Mouse (Mus musculus) kidney, adult 2 months (tissue): Measurements from ENCODE around the gene Cpd.

Experiments
- CTCF ChIP-seq: fragments of 200-500 bp; conservative IDR thresholded peaks from 2 replicates; pipeline ENCODE4 v1.5.1; 2011; ENCODE audit warnings: low read depth, mild to moderate bottlenecking, control low read depth, low read length, moderate library complexity, mixed read lengths; ENCODE audit not compliant: insufficient read depth, insufficient read length
- POLR2A ChIP-seq: fragments of 200-500 bp; IDR thresholded peaks from one replicate; pipeline ENCODE4 v1.6.1; 2011; ENCODE audit warnings: low read depth, low read length, control low read depth

- no peak for TF ChIP-seq CTCF
- no peak for TF ChIP-seq POLR2A
Observed at GRCm38 (mm10) chr11:76884451-76884850, 37.6 kb upstream of the Cpd start.
